Mouse (Mus musculus) T-cell, adult 2 months (primary cell): ENCODE measurements at regions not wholly inside any gene's neighbourhood (a gene's known extent, or its start where the extent isn't known, plus 50 kb on each side); places are given as distances from the start of the nearest gene placed in this dataset.
"Not testable (repeated sequence)": the region's sequence is repeated elsewhere in the genome, so short reads cannot be mapped to it uniquely, and the experiment has no call there.

Experiments used
- DNase-seq: peaks from one replicate; pipeline ENCODE4 v3.0.0; 2022; ENCODE audit warnings: low spot score

DNA sequence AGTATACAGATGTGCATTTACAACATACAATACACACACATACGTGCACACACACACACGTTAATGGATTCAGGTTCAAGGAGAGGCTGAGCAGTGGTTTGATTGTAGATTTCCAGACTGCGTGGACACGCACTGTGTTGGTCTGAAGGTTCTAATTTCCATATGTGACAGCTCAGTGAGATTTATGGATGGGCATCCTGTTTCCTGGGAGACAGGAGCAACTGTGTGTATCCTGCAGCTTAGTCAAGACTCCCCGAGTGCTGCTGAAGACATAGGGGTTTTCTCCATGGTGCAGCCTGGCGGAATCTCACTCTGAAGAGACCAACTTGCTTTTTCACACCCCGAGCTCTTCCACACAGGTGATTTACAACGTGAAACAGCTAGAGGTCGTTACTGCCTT, 119.3 kb upstream of the Foxk1 start:
- no peak for DNase-seq

DNA sequence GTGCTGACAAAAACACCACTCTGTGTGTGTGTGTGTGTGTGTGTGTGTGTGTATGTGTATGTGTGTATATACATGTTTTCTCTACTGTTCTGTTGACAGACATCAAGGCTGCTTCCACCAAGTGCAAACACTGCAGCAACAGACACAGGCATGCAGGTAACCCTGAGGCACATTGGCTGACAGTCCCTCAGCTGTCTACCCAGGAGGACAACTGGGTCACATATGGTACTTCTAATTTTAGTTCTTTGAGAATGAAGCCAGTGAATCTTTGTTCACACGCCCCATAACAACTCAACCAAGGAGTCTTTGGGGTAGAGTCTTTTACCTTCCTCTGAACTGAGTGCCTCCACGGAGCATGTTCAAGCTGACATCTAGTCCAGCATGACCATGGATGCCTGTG, 113.3 kb upstream of the Foxk1 start:
- DNase-seq = no peak

- no peak for DNase-seq
These were observed 109.8 kb upstream of the Foxk1 start for GRCm38 (mm10) chr5:142291451-142291850.

GRCm38 (mm10) chr5:142296401-142296800, 104.9 kb upstream of the Foxk1 start:
- DNase-seq = not testable (repeated sequence)

DNA sequence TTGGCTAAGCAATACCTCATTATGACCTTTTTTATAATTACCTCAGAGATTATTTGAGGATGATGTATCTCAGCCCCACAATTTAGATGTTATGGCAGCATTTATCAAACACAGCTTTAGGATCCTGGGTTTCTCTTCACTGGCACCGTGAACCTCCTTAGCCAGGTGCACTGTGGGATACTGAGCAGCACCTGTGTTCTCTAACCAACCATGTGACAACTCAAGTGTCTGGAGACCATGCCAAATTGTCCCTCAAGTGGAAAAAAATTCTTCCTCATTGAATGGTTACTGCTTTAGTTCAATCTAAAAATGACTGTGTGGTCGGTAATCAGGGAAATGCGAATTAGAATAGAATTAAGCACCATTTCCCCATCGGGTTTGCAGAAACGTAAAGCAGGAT, 101.7 kb upstream of the Foxk1 start:
- DNase-seq = no peak

DNA sequence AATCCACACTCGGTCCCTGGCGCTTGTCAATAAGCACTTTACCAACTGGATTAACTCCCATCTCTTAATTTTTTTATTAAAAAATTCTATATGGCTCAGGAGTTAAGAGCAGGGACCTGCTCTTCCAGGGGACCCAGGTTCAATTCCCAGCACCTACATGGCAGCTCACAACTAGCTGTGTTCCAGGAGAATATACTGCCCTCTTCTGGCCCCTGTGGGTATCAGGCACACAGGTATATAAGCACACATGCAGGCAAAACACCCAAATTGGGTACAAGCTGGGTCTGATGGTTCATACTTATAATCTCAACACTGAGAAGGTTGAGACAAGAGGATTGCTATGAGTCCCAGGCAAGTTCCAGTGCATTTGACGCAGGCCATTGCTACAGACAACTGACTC, 92.8 kb upstream of the Foxk1 start:
- DNase-seq = no peak

DNA sequence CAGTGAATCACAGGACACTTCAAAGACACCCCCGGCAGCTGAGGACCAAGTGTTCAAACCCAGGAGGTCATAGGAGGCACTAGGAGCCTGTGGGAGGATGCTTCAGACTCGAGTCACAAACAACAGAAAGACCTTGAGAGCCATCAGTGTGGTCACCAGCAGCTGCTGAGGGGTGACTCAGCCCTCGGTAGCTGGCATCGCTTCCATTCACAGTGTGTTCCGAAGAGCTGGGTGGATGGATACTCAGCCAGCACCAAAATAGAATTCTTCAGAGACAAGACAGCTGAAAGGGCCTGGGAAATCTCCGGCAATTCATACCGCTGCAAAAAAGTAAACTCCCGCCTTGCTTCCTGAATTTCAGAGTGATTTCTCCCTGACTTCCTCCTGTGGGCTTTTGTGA, 87.4 kb upstream of the Foxk1 start:
- no peak for DNase-seq

DNA sequence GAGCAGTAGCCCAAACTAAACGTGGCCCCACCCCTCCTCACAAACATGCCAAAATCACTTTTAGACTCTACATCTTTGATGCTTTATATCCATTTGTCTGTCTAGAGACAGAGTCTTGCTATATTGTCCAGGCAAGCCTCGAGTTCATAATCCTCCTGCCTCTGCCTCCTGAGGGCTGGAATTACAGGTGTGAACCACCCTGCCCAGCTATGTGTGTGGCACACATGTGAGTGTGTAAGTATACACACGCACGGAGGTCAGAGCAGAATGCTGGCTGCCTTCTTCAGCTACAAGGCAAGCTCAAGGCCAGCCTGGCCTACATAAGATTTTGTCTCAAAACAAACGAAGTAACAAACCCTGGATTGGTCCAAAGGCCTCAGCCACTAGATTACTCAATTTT, 86.8 kb upstream of the Foxk1 start:
- DNase-seq = no peak

- DNase-seq = peak; percentile 32
These were observed 82.0 kb upstream of the Foxk1 start for GRCm38 (mm10) chr5:142319268-142319667.

GRCm38 (mm10) chr5:142321316-142321715, 80.0 kb upstream of the Foxk1 start:
- no peak for DNase-seq

GRCm38 (mm10) chr5:142324928-142325327, 76.4 kb upstream of the Foxk1 start:
- DNase-seq = no peak

GRCm38 (mm10) chr5:142325560-142325959, 75.7 kb upstream of the Foxk1 start:
- DNase-seq = no peak

- DNase-seq = peak; percentile 34
These were observed 74.0 kb upstream of the Foxk1 start for GRCm38 (mm10) chr5:142327261-142327660.

GRCm38 (mm10) chr5:142329724-142330520, 71.4 kb upstream of the Foxk1 start:
- DNase-seq = no peak

- DNase-seq = no peak
These were observed 68.6 kb upstream of the Foxk1 start for GRCm38 (mm10) chr5:142332744-142333143.

- no peak for DNase-seq
These were observed 63.9 kb upstream of the Foxk1 start for GRCm38 (mm10) chr5:142337436-142337835.

DNA sequence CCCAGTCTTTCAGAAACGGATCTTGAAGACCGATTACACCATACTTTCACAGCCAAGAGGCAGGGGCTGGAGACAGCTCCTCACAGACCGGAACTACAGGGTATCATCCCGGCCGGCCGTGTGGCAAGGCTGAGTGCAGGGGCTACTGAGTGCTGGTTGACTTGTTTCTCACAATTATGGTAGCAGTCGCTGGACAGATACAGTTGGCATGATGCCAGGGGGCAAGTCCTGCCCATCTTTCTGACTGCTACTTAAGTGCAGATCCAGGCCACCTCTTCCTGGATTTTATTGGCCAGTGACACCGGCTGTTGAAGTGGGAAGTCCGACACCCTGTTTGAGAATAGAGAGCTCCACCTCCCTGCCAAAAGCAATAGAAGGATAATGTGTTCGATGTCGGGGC, 63.2 kb upstream of the Foxk1 start:
- DNase-seq = no peak

DNA sequence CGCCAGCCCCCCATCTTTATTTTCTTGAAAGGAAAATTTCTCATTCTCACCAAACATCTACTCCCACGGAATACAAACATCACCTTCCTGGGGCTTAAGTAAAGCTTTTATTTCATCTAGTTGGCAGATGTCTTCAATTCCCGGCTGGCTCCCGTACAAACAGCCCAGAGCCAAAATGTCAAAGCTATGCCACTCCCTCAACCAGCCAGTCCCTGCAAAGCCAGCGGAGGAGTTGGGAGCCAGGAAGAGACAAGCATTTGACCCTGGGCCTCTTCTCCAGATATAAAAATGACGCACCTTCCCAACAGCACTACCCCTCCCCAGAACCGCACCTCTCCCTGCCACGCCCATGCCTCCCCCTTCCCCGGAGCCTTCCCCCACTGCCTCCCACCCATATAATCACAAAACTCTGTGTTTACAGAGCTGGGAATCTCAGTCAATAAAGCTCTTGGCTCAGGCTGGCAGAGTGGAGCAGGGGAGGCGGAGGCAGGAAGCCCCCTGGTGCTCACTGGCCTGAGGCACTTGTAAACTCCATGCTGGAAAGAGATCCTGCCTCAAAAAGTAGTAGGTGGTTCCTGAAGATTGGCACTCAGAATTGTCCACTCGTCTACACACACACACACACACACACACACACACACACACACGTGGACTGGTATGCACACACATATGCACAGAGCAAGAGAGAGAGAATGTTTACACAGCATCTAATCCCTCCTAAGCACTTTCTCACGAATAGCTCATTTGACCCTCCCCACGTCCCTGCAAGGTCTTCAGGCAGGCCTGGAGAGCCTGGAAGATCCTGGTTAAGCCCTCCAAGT, 60.9 kb upstream of the Foxk1 start:
- DNase-seq = no peak

- no peak for DNase-seq
These were observed 60.3 kb upstream of the Foxk1 start for GRCm38 (mm10) chr5:142341026-142341432.

DNA sequence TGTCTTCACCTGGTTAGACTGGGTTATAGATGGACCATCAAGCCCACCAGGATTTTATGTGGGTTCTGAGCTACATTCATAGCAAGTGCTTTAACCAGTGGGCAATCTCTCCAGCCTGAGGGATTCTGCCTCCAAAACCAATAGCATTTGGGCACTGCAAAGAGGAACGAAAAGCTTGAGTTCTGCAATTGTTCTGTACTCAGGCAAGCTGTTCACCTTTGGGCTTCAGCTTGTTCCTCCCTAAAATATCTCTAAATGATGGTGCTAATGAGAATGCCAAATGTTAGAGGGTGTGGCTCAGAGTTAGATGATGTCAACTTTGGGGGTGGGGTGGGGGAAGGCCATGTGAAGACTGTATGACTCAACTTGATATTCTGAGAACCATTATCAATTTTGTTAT, 54.8 kb upstream of the Foxk1 start:
- no peak for DNase-seq

GRCm38 (mm10) chr5:142350574-142350973, 50.7 kb upstream of the Foxk1 start:
- no peak for DNase-seq
